Mouse (Mus musculus) hindbrain, embryonic 10.5 days (tissue): ENCODE measurements around the gene Rps26. TPM values are rescaled to one million over a fixed set of nuclear protein-coding genes. Genes with fewer than 3 reads are reported as not detected.

Source experiments
- DNase-seq: peaks from one replicate; pipeline ENCODE4 v3.0.0-alpha.2; 2017; ENCODE audit warnings: low spot score
- H3K27ac ChIP-seq: fragments of 300-500 bp; sonication (generic); 2 replicates; pipeline ENCODE4 v1.5.1; 2016; ENCODE audit warnings: mild to moderate bottlenecking, moderate library complexity
- H3K27me3 ChIP-seq: fragments of 300-500 bp; sonication (generic); 2 replicates; pipeline ENCODE4 v1.6.1; 2016; ENCODE audit warnings: mild to moderate bottlenecking; ENCODE audit not compliant: poor library complexity, insufficient read depth, severe bottlenecking
- H3K36me3 ChIP-seq: fragments of 300-500 bp; sonication (generic); 2 replicates; pipeline ENCODE4 v1.6.1; 2016; ENCODE audit warnings: mild to moderate bottlenecking, moderate library complexity
- H3K4me1 ChIP-seq: fragments of 300-500 bp; sonication (generic); replicated peaks from 2 replicates; pipeline ENCODE4 v1.6.1; 2016; ENCODE audit warnings: mild to moderate bottlenecking
- H3K4me3 ChIP-seq: fragments of 300-500 bp; sonication (generic); 2 replicates; pipeline ENCODE4 v1.5.1; 2016; ENCODE audit warnings: mild to moderate bottlenecking, moderate library complexity
- H3K9me3 ChIP-seq: fragments of 300-500 bp; sonication (generic); 2 replicates; pipeline ENCODE4 v1.6.1; 2016; ENCODE audit warnings: mild to moderate bottlenecking, moderate library complexity
- WGBS: fragments of 180-500 bp; shearing (Covaris S2); methylation state at CpG from one replicate; pipeline ENCODE4 v1.1.7; 2016; 5-methylcytosine and 5-hydroxymethylcytosine counted together
- polyA plus RNA-seq: library from polyadenylated mRNA; unstranded; fragments of >200 nt; fragmentation: Nextera tagmentation; extraction: Ambion mirVana; gene quantifications from 2 replicates; pipeline ENCODE4 v1.2.1, GENCODE M21; 2016

Gene Rps26
- polyA plus RNA-seq: 472 and 519 TPM in 2 replicates

- DNase-seq: peak; percentile 84
- Histone ChIP-seq H3K27me3 (no peaks in the 10 kb centered on the region), H3K9me3 (no peaks in the 10 kb centered on the region), H3K4me3 (peak within 1 kb of the TSS; percentile 94), H3K4me1 (peaks cover 8% of the 10 kb centered on the region), H3K36me3 (peaks cover 34% of the 10 kb centered on the region), H3K27ac (peak within 1 kb of the TSS; percentile 96)
- WGBS: under 1% methylated on average over 40 of the region's 40 CpGs
Measured at GRCm38 (mm10) chr10:128626311-128627310, at the start of gene Rps26. Rps26 (minus strand) TSS chr10:128626747.

- DNase-seq: no peak
- Histone ChIP-seq H3K27ac (0 out of 2 replicates have a peak overlapping the region, but pooled peaks have one; percentile 83), H3K36me3 (peaks cover 24% of the 10 kb centered on the region), H3K27me3 (peaks cover 36% of the 10 kb centered on the region), H3K4me3 (peak overlapping the region; percentile 80), H3K9me3 (no peaks in the 10 kb centered on the region), H3K4me1 (peaks cover 23% of the 10 kb centered on the region)
- 4% methylated on average over 9 of the region's 9 CpGs for WGBS
Measured at GRCm38 (mm10) chr10:128674469-128675008, 48.0 kb upstream of the Rps26 start.

DNA sequence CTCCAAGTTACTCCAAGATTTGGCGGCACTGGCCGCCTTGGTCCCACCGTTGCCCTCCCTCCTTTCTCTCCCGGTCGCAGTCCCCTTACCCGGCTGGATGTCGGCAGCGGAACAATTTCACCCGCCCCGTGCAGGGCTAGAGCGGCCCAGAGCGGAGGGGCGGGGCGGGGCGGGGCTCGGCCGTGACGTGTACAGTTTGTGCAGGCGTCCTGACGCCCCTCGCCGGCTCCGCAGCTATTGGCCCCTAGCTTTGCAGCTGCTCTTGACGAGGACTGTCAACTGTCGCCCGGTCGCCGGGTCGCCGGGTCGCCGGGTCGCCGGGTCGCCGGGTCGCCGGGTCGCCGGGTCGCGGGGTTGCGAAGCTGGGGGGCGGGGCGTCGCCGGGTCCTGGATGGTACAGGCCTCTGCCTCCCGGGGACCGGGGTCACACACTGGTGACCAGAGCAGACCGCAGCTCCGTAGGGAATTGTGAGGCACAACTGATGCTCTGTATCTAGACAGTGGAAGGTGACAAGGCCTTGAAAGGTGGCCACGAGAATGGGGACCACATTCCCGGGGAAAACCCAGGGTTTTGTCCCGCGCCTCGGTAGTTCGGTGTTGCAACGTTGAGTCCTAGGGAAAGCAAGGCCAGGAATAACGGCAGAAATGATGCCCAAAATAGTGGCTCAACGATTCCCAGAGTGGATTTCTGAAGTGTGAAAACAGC is 47.4 kb upstream of the Rps26 start, which contains the start of gene Suox:
TSS of gene Suox (minus strand) at position 311 of the 706 bp plus-strand sequence.
- peak within 1 kb of the TSS; percentile 83 for H3K27ac ChIP-seq
- H3K4me1 ChIP-seq: peaks cover 28% of the 10 kb centered on the region
- H3K36me3 ChIP-seq: peaks cover 18% of the 10 kb centered on the region
- WGBS: under 1% methylated on average over 60 of the region's 60 CpGs
- DNase-seq: peak; percentile 94
- peaks cover 36% of the 10 kb centered on the region for H3K27me3 ChIP-seq
- H3K4me3 ChIP-seq: peak within 1 kb of the TSS; percentile 80
- no peaks in the 10 kb centered on the region for H3K9me3 ChIP-seq

DNA sequence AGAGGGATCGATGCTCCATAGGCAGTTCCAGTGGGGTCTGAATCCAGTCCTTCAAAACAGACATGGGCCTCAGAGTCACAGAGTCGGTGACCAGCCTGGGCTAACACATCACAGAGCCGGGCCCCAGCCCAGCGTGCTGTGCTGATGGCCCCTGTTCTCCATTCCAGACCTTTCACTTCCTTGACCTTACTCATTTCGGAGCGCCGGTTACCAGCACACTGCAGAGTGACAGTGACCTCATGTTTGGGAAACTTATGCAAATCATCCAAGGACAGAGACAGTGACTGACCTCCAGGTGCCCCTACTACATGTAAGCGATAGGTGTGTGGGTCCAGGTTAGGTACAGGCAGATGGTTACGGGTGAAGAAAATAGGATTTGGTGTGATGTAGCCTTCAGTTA is 44.6 kb upstream of the Rps26 start:
- WGBS: 91% methylated on average over 9 of the region's 9 CpGs
- H3K4me1 ChIP-seq: peaks cover 36% of the 10 kb centered on the region
- 0 out of 2 replicates have a peak overlapping the region, but pooled peaks have one; percentile 23 for H3K27ac ChIP-seq
- H3K9me3 ChIP-seq: no peaks in the 10 kb centered on the region
- peaks cover 36% of the 10 kb centered on the region for H3K27me3 ChIP-seq
- H3K36me3 ChIP-seq: peaks cover 12% of the 10 kb centered on the region
- H3K4me3 ChIP-seq: no peak overlapping the region; the same call in 1 of the 2 replicates
- DNase-seq: no peak

- no peaks in the 10 kb centered on the region for H3K9me3 ChIP-seq
- H3K27ac ChIP-seq: peak overlapping the region; percentile 88
- peaks cover 11% of the 10 kb centered on the region; the same call in 1 of the 2 replicates for H3K36me3 ChIP-seq
- DNase-seq: peak; percentile 61
- under 1% methylated on average over 42 of the region's 42 CpGs for WGBS
- peak overlapping the region; percentile 85 for H3K4me3 ChIP-seq
- peaks cover 31% of the 10 kb centered on the region for H3K4me1 ChIP-seq
- peaks cover 36% of the 10 kb centered on the region for H3K27me3 ChIP-seq
Measured at GRCm38 (mm10) chr10:128668790-128669672, 42.5 kb upstream of the Rps26 start.

GRCm38 (mm10) chr10:128665806-128666205 is 39.3 kb upstream of the Rps26 start:
- H3K36me3 ChIP-seq: peaks cover 2% of the 10 kb centered on the region; the same call in 1 of the 2 replicates
- H3K4me3 ChIP-seq: no peak overlapping the region
- H3K4me1 ChIP-seq: peaks cover 14% of the 10 kb centered on the region
- DNase-seq: no peak
- peaks cover 13% of the 10 kb centered on the region for H3K27me3 ChIP-seq
- no peak overlapping the region for H3K27ac ChIP-seq
- H3K9me3 ChIP-seq: no peaks in the 10 kb centered on the region
- WGBS: 92% methylated on average over 2 of the region's 2 CpGs

GRCm38 (mm10) chr10:128665307-128665706 is 38.8 kb upstream of the Rps26 start:
- Histone ChIP-seq H3K36me3 (no peaks in the 10 kb centered on the region), H3K9me3 (no peaks in the 10 kb centered on the region), H3K4me1 (peaks cover 14% of the 10 kb centered on the region), H3K27ac (no peak overlapping the region), H3K27me3 (peaks cover 8% of the 10 kb centered on the region), H3K4me3 (no peak overlapping the region)
- DNase-seq: no peak
- WGBS: 84% methylated on average over 3 of the region's 3 CpGs

DNA sequence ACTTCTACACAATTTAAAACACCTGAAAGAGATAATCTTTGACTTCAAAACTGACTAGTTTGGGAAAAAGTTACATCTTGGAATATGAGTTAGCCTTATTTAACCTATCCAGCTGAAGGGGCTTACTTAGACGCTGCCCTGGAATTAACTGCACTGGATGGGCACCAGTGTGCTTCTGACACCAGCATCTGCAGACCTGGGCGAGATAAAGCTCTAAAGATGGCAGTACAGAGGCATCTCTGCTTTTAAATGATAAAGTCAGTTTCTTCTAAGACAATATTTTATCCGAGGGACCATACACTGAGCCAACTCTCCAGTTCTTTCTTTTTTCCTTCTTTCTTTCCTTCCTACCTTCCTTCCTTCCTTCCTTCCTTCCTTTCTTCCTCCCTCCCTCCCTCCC is 38.3 kb upstream of the Rps26 start:
- DNase-seq: no peak
- Histone ChIP-seq H3K4me1 (peaks cover 16% of the 10 kb centered on the region), H3K36me3 (no peaks in the 10 kb centered on the region), H3K4me3 (no peak overlapping the region), H3K27ac (no peak overlapping the region), H3K27me3 (peaks cover 3% of the 10 kb centered on the region; the same call in 1 of the 2 replicates), H3K9me3 (no peaks in the 10 kb centered on the region)
- WGBS: 77% methylated on average over 3 of the region's 3 CpGs

DNA sequence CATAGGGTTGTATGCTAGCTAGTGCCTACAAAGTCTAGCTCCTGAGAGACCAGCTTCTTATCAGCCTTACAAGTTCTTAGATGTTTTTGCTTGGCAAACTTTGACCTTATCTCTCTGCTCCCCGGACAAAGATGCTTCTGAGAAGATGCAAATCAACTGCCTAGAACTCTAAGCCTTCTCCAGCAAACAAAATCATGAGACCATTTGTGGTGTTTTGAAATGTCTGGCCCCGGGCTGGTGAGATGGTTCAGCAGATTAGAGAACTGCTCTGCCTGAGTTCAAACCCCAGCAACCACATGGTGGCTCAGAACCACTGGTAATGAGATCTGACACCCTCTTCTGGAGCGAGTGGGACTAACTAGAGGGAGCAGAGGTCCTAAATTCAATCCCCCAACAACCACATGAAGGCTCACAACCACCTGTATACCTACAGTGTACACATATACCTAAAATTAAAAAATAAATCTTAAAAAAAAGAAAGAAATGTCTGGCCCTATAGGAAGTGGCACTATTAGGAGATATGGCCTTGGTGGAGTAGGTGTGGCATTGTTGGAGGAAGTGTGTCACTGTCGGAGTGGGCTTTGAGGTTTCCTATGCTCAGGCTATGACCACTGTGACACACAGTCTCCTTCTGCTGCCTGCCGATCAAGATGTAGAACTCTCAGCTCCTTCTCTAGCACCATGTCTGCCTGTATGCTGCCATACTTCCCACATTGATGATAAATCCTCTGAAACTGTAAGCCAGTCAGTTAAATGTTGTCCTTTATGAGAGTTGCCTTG is 37.1 kb upstream of the Rps26 start:
- H3K4me3 ChIP-seq: no peak overlapping the region
- no peaks in the 10 kb centered on the region for H3K36me3 ChIP-seq
- H3K9me3 ChIP-seq: no peaks in the 10 kb centered on the region
- no peak for DNase-seq
- 69% methylated on average over 5 of the region's 5 CpGs for WGBS
- H3K4me1 ChIP-seq: peaks cover 12% of the 10 kb centered on the region
- H3K27me3 ChIP-seq: no peaks in the 10 kb centered on the region
- H3K27ac ChIP-seq: no peak overlapping the region

DNA sequence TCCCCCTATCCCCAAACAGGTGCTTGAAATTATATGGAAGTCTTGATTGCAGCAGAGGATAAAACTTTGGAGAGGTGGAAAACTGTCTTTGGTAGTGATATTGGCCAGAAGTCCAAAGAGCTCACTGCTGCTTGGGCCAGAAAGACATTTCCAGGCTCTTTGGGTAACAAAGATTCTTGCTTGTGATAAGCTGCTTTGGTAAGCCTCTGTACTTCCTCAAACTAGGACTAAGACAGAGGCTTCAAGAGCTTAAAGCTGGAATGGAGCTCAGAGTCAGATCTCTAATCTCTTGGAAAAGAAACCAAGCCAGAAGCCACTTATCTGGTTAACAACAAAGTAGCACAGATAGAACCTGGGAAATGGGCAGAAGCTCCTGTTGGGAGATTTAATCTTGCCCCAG is 35.9 kb upstream of the Rps26 start:
- no peak overlapping the region for H3K27ac ChIP-seq
- DNase-seq: no peak
- peaks cover 7% of the 10 kb centered on the region; the same call in 1 of the 2 replicates for H3K4me1 ChIP-seq
- H3K36me3 ChIP-seq: no peaks in the 10 kb centered on the region
- no peak overlapping the region for H3K4me3 ChIP-seq
- H3K27me3 ChIP-seq: no peaks in the 10 kb centered on the region
- H3K9me3 ChIP-seq: no peaks in the 10 kb centered on the region

DNA sequence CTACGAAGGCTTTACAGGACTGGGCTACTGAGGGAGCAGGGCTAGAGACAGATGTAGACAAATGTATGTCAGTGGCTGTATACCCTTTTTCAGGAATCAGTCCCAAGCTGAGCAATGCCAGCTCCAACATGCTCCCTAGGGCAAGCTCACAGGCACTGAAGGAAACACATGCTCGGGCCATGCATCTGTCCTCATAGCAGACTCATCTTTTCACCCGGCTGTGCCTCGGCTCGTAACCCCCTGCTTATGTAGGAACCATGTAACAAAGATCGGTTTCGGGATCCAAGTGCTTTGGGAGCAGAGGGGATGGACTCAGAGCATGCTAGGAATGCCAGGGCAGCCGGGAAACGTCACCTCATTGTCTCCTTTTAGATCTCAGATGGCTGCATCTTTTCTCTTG is 32.9 kb upstream of the Rps26 start:
- Histone ChIP-seq H3K27ac (no peak overlapping the region), H3K27me3 (no peaks in the 10 kb centered on the region), H3K36me3 (no peaks in the 10 kb centered on the region), H3K9me3 (no peaks in the 10 kb centered on the region), H3K4me1 (peaks cover 10% of the 10 kb centered on the region; the same call in 1 of the 2 replicates), H3K4me3 (no peak overlapping the region)
- WGBS: 46% methylated on average over 9 of the region's 9 CpGs
- no peak for DNase-seq
